Mouse (Mus musculus) stomach, postnatal 0 days (tissue): Measurements from ENCODE around the gene Btnl6.

Experiments
- CTCF ChIP-seq: IDR thresholded peaks from 2 replicates; pipeline ENCODE4 v1.5.1; 2016; ENCODE audit warnings: antibody characterized with exemption, low read depth, mild to moderate bottlenecking, moderate library complexity
- EP300 ChIP-seq: optimal IDR thresholded peaks from 2 replicates; pipeline ENCODE3; 2016; ENCODE audit warnings: antibody characterized with exemption

- TF ChIP-seq CTCF, result no peak
- no peak for TF ChIP-seq EP300
These were observed 47.6 kb upstream of the Btnl6 start for GRCm38 (mm10) chr17:34564796-34565195.
